Mouse (Mus musculus): Measurements from ENCODE around the gene S100a3. TPM values are rescaled to one million over a fixed set of nuclear protein-coding genes. Genes with fewer than 3 reads are reported as not detected.

Gene S100a3
- polyA plus RNA-seq (2017; shearing (Covaris generic)) = 1 to 10 TPM; 2.1 to 2.5 TPM

GRCm38 (mm10) chr3:90560008-90560628 lies at the start of gene S100a3:
Gene S100a3, plus strand, starts transcription at chr3:90560578.
- no peak for ATAC-seq

GRCm38 (mm10) chr3:90512276-90512675 lies 48.1 kb upstream of the S100a3 start:
- ATAC-seq = no peak

DNA sequence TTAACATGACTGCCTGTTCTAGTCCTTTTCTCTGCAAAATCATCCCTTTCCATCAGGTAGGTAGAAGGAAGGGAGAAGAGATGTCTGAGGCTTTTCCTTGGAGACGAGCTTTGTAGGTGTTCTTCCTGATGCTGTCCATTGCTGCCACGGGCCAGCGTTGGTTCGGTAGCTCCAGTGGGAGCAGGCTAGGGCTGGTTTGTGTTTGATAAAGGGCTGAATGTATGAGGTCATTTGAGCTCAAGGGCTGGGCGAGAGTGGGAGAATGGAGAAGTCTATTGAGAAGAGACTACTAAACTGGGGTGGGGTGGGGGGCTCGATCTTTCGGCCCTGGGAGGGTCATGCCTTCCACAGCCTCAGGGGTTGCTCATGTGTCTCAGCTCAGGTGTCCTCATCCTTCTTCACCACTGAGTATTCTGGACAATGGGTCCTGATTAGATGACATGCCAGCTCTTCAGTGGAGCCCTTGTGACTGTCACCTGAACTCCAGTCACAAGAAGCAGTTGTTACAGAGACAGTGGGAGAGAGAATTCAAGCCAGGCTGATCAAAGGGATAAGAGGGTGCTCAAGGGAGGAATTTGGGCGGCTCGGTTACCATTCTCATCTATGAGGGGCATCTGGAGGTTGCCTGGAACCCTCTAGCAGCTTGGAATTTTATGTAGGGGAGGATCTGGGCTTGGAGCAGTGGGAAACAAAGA lies 47.3 kb upstream of the S100a3 start:
- no peak for ATAC-seq

- ATAC-seq = peak; percentile 13
These were observed 46.4 kb upstream of the S100a3 start, which contains the start of the genes S100a1 and S100a13 for GRCm38 (mm10) chr3:90513796-90514590. Gene S100a1, minus strand, starts transcription at chr3:90514392. Gene S100a13, plus strand, starts transcription at chr3:90514435.

- peak; percentile 87 for ATAC-seq
These were observed 45.7 kb upstream of the S100a3 start for GRCm38 (mm10) chr3:90514691-90515090.

DNA sequence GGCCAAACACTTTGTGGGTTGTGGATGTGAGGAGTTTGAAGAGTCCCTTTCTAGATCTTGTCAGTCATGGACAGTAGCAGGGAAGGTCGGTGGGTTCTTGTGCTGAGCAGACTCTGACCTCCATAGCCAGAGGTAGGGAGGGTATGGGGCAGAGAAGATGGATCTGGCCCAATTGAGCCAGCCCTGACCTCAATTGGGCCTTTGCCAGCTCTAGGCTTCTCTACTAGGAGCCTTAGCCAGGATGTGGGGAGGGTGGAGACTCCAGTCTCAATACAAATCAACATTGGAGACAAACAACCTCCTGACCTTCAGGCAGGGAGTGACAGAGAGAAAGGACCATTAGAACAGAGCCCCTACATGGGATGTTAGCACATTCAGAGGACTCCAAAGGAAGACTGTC lies 45.1 kb upstream of the S100a3 start:
- ATAC-seq = peak; percentile 24

DNA sequence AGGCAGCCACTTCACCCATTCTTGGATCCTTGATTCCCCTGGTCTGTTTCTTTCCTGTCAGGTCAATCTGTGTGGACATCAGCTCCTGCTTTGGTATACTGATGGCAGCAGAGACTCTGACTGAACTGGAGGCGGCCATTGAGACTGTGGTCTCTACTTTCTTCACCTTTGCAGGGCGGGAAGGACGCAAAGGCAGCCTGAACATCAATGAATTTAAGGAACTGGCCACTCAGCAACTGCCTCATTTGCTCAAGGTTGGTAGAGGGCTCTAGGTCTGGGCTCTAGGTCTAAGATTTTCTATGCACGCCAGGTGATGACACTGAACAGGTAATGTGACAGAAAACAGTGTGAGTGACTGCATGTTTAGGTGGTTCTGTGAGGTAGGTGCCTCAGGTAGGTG lies 44.6 kb upstream of the S100a3 start:
- ATAC-seq = no peak

DNA sequence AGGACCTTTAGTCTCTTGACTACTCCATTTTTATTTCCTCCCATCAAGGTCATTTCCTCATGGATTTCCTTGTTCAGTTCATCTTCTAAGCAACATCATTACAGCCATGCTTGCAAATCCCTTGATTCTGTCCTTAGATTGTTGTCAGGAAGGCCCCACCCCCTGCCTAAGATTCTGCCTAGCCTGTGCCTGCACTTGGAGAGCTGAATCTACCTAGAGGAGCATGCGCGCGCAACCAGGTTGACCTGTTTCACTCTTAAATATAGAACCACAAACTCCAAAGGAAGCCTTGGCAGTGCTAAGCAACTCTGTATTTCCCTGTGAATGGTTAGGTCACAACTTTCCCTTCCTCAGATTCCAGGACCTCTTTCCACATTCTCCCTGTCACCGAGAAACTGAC lies 42.7 kb upstream of the S100a3 start:
- ATAC-seq = no peak

- ATAC-seq = peak; percentile 58
These were observed 35.0 kb upstream of the S100a3 start for GRCm38 (mm10) chr3:90525421-90525820.

- ATAC-seq = no peak
These were observed 34.3 kb upstream of the S100a3 start for GRCm38 (mm10) chr3:90526076-90526475.

DNA sequence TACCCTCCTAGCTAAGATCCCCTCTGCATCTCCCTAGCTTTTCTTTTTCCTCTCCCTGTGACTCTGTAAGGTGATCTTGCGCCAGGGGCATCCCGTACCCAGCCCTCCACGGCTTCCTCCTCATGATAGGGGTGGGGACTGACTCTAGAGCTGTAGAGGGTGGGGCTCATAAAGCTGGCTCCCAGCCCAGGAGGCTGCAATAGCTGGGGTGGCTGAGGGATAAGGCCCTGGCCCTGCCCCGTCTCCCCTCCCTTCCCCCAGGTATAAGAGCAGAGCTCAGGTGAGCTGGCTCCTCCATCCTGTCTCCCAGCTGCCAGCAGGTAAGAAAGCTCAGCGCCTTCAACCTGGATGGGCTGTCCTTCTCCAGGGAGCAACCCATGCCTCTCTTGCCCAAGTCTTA lies 33.8 kb upstream of the S100a3 start, which contains the start of gene S100a14:
S100a14 (plus strand) TSS at position 277 of the 400 bp plus-strand sequence.
- ATAC-seq = no peak

GRCm38 (mm10) chr3:90527291-90527873 lies 33.0 kb upstream of the S100a3 start:
- ATAC-seq = no peak

DNA sequence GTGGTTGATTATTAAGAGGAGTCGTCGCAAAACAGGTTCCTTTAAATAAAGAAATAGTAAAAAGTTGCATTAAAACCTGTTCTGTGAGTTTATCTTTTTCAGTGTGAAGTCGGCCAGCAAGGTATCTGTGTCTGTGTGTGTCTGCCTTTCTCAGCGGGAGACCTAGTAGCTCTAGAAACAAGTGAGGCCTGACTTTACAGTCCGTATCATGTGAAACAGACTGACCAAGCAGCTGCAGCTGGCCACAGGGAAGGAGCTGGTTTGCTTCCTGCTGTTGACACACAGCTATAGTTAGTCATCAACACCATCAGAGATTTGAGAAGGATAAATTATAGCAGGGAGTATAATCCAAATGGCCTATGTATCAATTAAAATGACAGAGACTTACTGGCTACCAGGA lies 28.7 kb upstream of the S100a3 start:
- no peak for ATAC-seq

DNA sequence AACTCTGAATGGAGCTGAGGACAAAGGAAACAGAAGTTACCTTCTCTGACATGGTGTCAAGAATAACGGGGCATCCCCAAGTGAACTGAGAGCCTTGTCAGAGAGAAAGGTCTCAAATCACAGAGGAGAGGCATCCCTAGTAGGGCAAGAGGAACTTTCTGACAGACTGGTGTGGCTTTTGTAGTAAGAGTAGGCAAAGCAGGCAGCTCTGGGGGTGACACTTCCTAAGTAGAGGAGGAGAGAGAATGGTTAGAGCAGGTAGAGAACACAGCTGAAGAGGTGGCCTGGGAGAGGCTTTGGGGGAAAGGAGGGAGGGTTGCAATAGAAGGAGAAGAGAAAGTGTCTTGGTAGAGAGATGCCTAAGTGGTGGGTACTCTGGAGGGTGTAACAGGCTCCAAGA lies 24.9 kb upstream of the S100a3 start:
- no peak for ATAC-seq

GRCm38 (mm10) chr3:90537141-90537904 lies 23.1 kb upstream of the S100a3 start, which contains the start of gene S100a16:
Gene S100a16, plus strand, starts transcription at chr3:90537254.
- ATAC-seq = no peak

GRCm38 (mm10) chr3:90537905-90538296 lies 22.5 kb upstream of the S100a3 start:
- no peak for ATAC-seq

- no peak for ATAC-seq
These were observed 19.5 kb upstream of the S100a3 start for GRCm38 (mm10) chr3:90540904-90541303.

DNA sequence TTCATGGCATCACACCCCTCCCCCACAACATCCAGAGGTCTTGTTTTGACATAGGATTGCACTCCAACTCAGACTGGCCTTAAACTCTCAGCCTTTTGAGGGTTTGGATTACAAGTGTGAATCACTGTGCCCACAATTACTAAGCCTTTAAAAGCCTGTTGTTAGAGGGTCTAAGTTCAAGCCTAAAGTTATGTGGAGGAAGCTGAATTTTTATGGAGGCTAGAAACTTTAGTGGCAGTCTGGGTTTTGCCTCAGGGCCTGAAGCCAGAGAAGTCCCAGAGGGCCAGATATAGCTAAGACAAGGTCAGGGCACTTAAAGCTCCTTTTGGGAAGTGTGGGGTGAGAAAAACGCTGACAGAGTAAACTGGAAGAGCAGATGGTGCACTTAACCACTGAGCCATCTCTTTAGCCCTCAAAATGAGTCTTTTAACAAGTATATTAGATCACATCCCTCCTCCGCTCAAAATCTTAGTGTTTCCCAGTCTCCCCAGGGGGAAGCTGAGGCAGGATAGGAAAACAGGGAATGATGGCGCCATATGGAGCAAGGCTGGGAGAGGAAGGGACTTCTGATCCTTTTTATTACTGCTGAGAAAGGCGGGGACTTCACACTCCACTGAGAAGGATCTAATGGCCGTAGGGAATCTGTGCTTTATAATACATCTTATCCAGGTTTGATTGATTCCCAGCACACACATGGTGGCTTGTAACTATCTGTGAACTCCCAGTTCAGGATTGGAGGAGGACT lies 10.5 kb upstream of the S100a3 start:
- ATAC-seq = no peak

DNA sequence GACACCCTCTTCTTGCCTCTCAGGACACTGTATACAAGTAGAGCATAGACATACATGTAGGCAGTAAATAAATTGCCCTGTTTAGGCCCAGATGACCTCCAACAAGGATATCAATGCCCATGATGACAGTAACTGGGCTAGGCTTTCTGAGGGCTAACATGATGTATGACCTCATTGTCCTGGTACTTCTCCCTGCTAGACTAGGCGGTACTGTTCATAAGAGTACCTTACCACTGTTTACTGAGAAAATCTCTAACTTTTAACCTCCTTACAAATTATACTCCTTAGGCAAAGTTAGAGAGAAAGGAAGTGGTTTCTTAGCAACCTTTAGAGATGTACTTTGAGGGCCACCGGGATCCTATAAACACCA lies 10.0 kb upstream of the S100a3 start:
- no peak for ATAC-seq

GRCm38 (mm10) chr3:90552231-90552630 lies 8.1 kb upstream of the S100a3 start:
- no peak for ATAC-seq

DNA sequence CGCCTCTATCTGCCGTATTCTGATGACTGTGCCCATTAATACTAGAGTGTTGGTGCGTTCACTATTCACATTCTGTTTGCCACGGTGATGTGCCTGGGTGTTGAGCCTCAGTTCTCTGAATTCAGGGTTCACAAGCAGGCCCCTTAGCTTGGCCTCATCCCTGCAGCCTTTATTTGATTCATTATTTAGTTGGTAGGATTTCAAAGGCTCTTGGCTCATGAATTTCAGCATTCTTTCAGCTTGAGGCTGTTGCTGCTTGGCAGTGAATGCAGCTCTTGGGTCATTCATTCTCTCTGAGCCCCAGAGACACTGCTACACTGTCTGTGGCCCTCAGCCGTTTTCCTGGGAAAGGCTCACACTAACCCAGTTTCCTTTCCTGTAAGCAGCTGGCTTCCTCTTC lies 4.4 kb upstream of the S100a3 start:
- ATAC-seq = no peak

- ATAC-seq = no peak
These were observed 14.3 kb downstream of the S100a3 start for GRCm38 (mm10) chr3:90574691-90575090.
